In the genomic region with DNA sequence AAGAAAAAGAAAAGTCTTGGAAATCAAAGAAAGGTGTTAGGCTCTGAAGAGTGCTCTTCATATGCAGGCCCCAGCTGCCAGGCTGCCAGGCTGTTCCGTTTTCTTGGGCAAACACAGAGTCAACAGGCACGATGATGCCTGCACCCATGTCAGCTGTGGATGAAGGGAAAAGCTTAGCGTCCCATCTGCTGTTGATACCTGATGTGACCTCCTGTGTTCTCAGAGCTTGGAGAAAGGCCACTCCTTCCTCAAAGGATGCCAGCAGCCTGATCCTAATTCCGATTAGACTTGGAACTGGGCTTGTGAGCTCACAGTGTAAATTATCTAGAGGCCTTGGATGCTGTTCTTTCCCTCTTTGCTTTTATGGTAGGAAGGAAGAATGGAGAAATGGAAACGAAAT, we compare ENCODE assay signal across 15 mouse cellular contexts. TPM values are rescaled to one million over a fixed set of nuclear protein-coding genes. Genes with fewer than 3 reads are reported as not detected.
A peak's percentile ranks its signal among the peaks of the same experiment; 100 is the strongest.
DNase-seq lines count a peak whose midpoint lies in the region; ATAC-seq and TF ChIP-seq lines count a peak whose summit lies in the region.
"Had no signal": no experiment of that assay in that cellular context is flagged by ENCODE, and none has a peak within 500 bp of the region (broad histone marks: within the 10 kb centered on the region; RNA-seq: fewer than 3 reads in every experiment).

No protein-coding gene starts in this region.

- in situ Hi-C loops in CH12.LX (cut with MboI; ENCODE audit: low pct_ligation_motif_present, low pct_unique_long_range_greater_than_20kb, low sequenced_read_pairs), result loop anchor here (5.0 to 10.0 kb wide), 3 partner anchors 53 to 541 kb away; partner anchors contain the start of gene Heg1

- no peak overlapping the region for H3K9ac ChIP-seq in CH12.LX (ENCODE audit: insufficient read depth, low read depth)
- H3K9ac ChIP-seq in forebrain, embryonic 12.5 days, result no peak overlapping the region
- H3K9ac ChIP-seq in midbrain, embryonic 12.5 days (replicated peaks), result no peak overlapping the region
- no peak overlapping the region for H3K9ac ChIP-seq in stomach, postnatal 0 days (ENCODE audit: low read length)
- H3K9ac ChIP-seq: liver, embryonic 13.5 days had no signal

- DNase-seq in cerebellum, adult 9-11 months, result peak; percentile 63
- DNase-seq in cerebellum, adult 8-10 months, result no peak
- DNase-seq in CH12.LX (ENCODE audit: extremely low read depth), result no peak
- no peak for DNase-seq in gastrocnemius, adult 8-10 months (ENCODE audit: low spot score in 2 of 2)
- DNase-seq in stomach, postnatal 0 days (ENCODE audit: low spot score), result no peak
- no peak for DNase-seq in spleen, postnatal 36 days (ENCODE audit: low spot score in 2 of 2)
- DNase-seq: heart, postnatal 36 days; kidney, adult 8-10 months; liver, embryonic 13.5 days; lung, postnatal 4 days had no signal

- no peak for TF ChIP-seq RAD21 in CH12.LX (IDR thresholded peaks at IDR 0.05; ENCODE audit: low read depth, low read length)

- no peak for TF ChIP-seq EP300 in CH12.LX (IDR thresholded peaks at IDR 0.05; ENCODE audit: low read length)
- TF ChIP-seq EP300 in stomach, postnatal 0 days (optimal IDR thresholded peaks at IDR 0.05), result no peak

- no peaks in the 10 kb centered on the region for H3K9me3 ChIP-seq in CH12.LX (replicated peaks; ENCODE audit: low read length)
- no peaks in the 10 kb centered on the region for H3K9me3 ChIP-seq in forebrain, embryonic 12.5 days
- H3K9me3 ChIP-seq in midbrain, embryonic 12.5 days, result no peaks in the 10 kb centered on the region
- H3K9me3 ChIP-seq in stomach, postnatal 0 days (ENCODE audit: control insufficient read depth, low read length), result no peaks in the 10 kb centered on the region
- H3K9me3 ChIP-seq: liver, embryonic 13.5 days had no signal

- no peak for TF ChIP-seq CTCF in CH12.LX (conservative IDR thresholded peaks at IDR 0.05 in 1 of 2, IDR thresholded peaks at IDR 0.05 in 1 of 2; ENCODE audit: low read depth in 2 of 2, low read length in 2 of 2)
- TF ChIP-seq CTCF in stomach, postnatal 0 days (IDR thresholded peaks at IDR 0.05; ENCODE audit: low read depth), result no peak

- ATAC-seq in forebrain, embryonic 12.5 days (ENCODE audit: low FRiP score), result no peak
- ATAC-seq in midbrain, embryonic 12.5 days (ENCODE audit: low FRiP score, low read depth), result no peak
- no peak for ATAC-seq in stomach, postnatal 0 days (ENCODE audit: low FRiP score, low TSS enrichment)

- H3K27me3 ChIP-seq in CH12.LX (replicated peaks), result no peaks in the 10 kb centered on the region
- H3K27me3 ChIP-seq in forebrain, embryonic 12.5 days, result no peaks in the 10 kb centered on the region
- no peaks in the 10 kb centered on the region for H3K27me3 ChIP-seq in midbrain, embryonic 12.5 days
- H3K27me3 ChIP-seq in stomach, postnatal 0 days (ENCODE audit: control insufficient read depth, insufficient read depth, low read length), result no peaks in the 10 kb centered on the region
- H3K27me3 ChIP-seq: liver, embryonic 13.5 days had no signal

- WGBS in forebrain, embryonic 12.5 days, result 38% methylated on average over 5 of the region's 5 CpGs
- WGBS in midbrain, embryonic 12.5 days, result 48% methylated on average over 5 of the region's 5 CpGs
- 61% methylated on average over 5 of the region's 5 CpGs for WGBS in stomach, postnatal 0 days

- H3K36me3 ChIP-seq in CH12.LX (replicated peaks in 1 of 2; ENCODE audit: control insufficient read depth in 1 of 2, insufficient read depth in 1 of 2, low read length in 1 of 2), result peaks cover 60 to 82% of the 10 kb centered on the region in 2 experiments
- H3K36me3 ChIP-seq in forebrain, embryonic 12.5 days (replicated peaks), result peaks cover 30% of the 10 kb centered on the region
- H3K36me3 ChIP-seq in midbrain, embryonic 12.5 days, result peaks cover 13% of the 10 kb centered on the region
- peaks cover 2% of the 10 kb centered on the region; the same call in 1 of the 2 replicates for H3K36me3 ChIP-seq in stomach, postnatal 0 days (ENCODE audit: control insufficient read depth, insufficient read depth, low read length)

- dilution Hi-C loops in CH12.LX (cut with MboI; ENCODE audit: extremely low pct_ligation_motif_present, extremely low pct_unique_long_range_greater_than_20kb, low sequenced_read_pairs), result no loop called here

- H3K27ac ChIP-seq in CH12.LX (ENCODE audit: insufficient read depth, low read depth), result peak overlapping the region; percentile 12; the same call in 1 of the 2 replicates
- H3K27ac ChIP-seq in forebrain, embryonic 12.5 days, result peak overlapping the region; percentile 90
- H3K27ac ChIP-seq in midbrain, embryonic 12.5 days (replicated peaks), result peak overlapping the region; percentile 83
- no peak overlapping the region for H3K27ac ChIP-seq in stomach, postnatal 0 days (replicated peaks)
- H3K27ac ChIP-seq: liver, embryonic 13.5 days had no signal

- H3K79me2 ChIP-seq in CH12.LX (replicated peaks; ENCODE audit: control insufficient read depth, extremely low read depth, insufficient read depth, poor library complexity, severe bottlenecking), result peaks cover 10% of the 10 kb centered on the region; the same call in 1 of the 2 replicates

- H3K4me3 ChIP-seq in CH12.LX (replicated peaks in 1 of 3; ENCODE audit: low read depth in 2 of 3, low read length in 2 of 3, poor library complexity in 1 of 3), result no peak overlapping the region
- no peak overlapping the region for H3K4me3 ChIP-seq in forebrain, embryonic 12.5 days (replicated peaks)
- no peak overlapping the region for H3K4me3 ChIP-seq in midbrain, embryonic 12.5 days
- H3K4me3 ChIP-seq in stomach, postnatal 0 days (ENCODE audit: low read depth, low read length), result no peak overlapping the region
- H3K4me3 ChIP-seq: liver, embryonic 13.5 days; myocyte had no signal

- H3K4me1 ChIP-seq in CH12.LX (ENCODE audit: control insufficient read depth in 1 of 2, insufficient read depth in 2 of 2), result peaks cover 34 to 96% of the 10 kb centered on the region in 2 experiments
- H3K4me1 ChIP-seq in forebrain, embryonic 12.5 days, result peaks cover 77% of the 10 kb centered on the region
- peaks cover 69% of the 10 kb centered on the region for H3K4me1 ChIP-seq in midbrain, embryonic 12.5 days
- H3K4me1 ChIP-seq in stomach, postnatal 0 days (replicated peaks; ENCODE audit: control insufficient read depth, insufficient read depth), result no peaks in the 10 kb centered on the region

- H3K4me2 ChIP-seq in CH12.LX (ENCODE audit: insufficient read depth, low read depth, poor library complexity, severe bottlenecking), result no peak overlapping the region
- no peak overlapping the region for H3K4me2 ChIP-seq in forebrain, embryonic 12.5 days
- no peak overlapping the region for H3K4me2 ChIP-seq in midbrain, embryonic 12.5 days (replicated peaks)
- no peak overlapping the region for H3K4me2 ChIP-seq in stomach, postnatal 0 days (replicated peaks; ENCODE audit: low read depth)
- H3K4me2 ChIP-seq: liver, embryonic 13.5 days had no signal

- TF ChIP-seq POLR2A in CH12.LX (IDR thresholded peaks at IDR 0.05; ENCODE audit: low read depth, low read length), result no peak

TF ChIP-seq in CH12.LX, 34 proteins besides CTCF, POLR2A, EP300 and RAD21:
- no peak for TF ChIP-seq TBP (conservative IDR thresholded peaks at IDR 0.05; ENCODE audit: low read depth, low read length)
- no peak for TF ChIP-seq IRF4 (IDR thresholded peaks at IDR 0.05; ENCODE audit: low read depth, low read length)
- no peak for TF ChIP-seq CHD1 (IDR thresholded peaks at IDR 0.05; ENCODE audit: low read depth, low read length)
- TF ChIP-seq CHD2 (IDR thresholded peaks at IDR 0.05; ENCODE audit: low read length), result no peak
- TF ChIP-seq SIN3A (IDR thresholded peaks at IDR 0.05; ENCODE audit: low read length), result no peak
- TF ChIP-seq E2F4 (IDR thresholded peaks at IDR 0.05; ENCODE audit: insufficient replicate concordance, low read depth, low read length), result no peak
- TF ChIP-seq MYC (IDR thresholded peaks at IDR 0.05; ENCODE audit: low read depth, low read length), result no peak
- no peak for TF ChIP-seq USF2 (conservative IDR thresholded peaks at IDR 0.05; ENCODE audit: low read depth, low read length)

RNA-seq across cellular contexts. Expression of gene Heg1, which starts 51.6 kb away (rescaled TPM):
- total RNA-seq in CH12.LX (2012; rRNA removed) (52.3 and 77.1 TPM in 2 replicates), CH12.LX (2014; rRNA removed) (33.5 and 40.8 TPM in 2 replicates)
- 49.2 and 67.2 TPM in 2 replicates for polyA plus RNA-seq in CH12.LX (2012; ENCODE audit: insufficient read length, low read depth)
- 36.5 and 37.7 TPM in 2 replicates for polyA plus RNA-seq in forebrain, embryonic 12.5 days (2016; fragmentation: Nextera tagmentation; extraction: Ambion mirVana)
- 34.1 and 39.9 TPM in 2 replicates for polyA plus RNA-seq in midbrain, embryonic 12.5 days (2016; fragmentation: Nextera tagmentation; extraction: Ambion mirVana)
- 10 to 100 TPM; 20.8 to 31.3 (median 24.2) TPM for total RNA-seq in gastrocnemius, adult 8-10 months (2022)
- polyA plus RNA-seq in stomach, postnatal 0 days (2015; fragmentation: Nextera tagmentation; extraction: Ambion mirVana), result 8.5 and 9.1 TPM in 2 replicates

RNA-seq across cellular contexts. Expression of gene Muc13, which starts 58.0 kb away (rescaled TPM):
- total RNA-seq in CH12.LX (2012; rRNA removed), result not detected in 2 replicates
- total RNA-seq in CH12.LX (2014; rRNA removed), result not detected in 2 replicates
- polyA plus RNA-seq in CH12.LX (2012; ENCODE audit: insufficient read length, low read depth), result not detected in 2 replicates
- 0.13 TPM in 1 of 2 replicates, not detected in the other for polyA plus RNA-seq in forebrain, embryonic 12.5 days (2016; fragmentation: Nextera tagmentation; extraction: Ambion mirVana)
- 0.08 and 0.10 TPM in 2 replicates for polyA plus RNA-seq in midbrain, embryonic 12.5 days (2016; fragmentation: Nextera tagmentation; extraction: Ambion mirVana)
- total RNA-seq in gastrocnemius, adult 8-10 months (2022), result not detected
- polyA plus RNA-seq in stomach, postnatal 0 days (2015; fragmentation: Nextera tagmentation; extraction: Ambion mirVana), result 8.7 and 10.6 TPM in 2 replicates
- total RNA-seq: layer of hippocampus, adult 18-20 months; left cerebral cortex, postnatal 10 days had no signal
